Mouse (Mus musculus) thymus, postnatal 10 days (tissue): Measurements from ENCODE around the gene Slc31a2.
"Not testable (repeated sequence)": the region's sequence is repeated elsewhere in the genome, so short reads cannot be mapped to it uniquely, and the experiment has no call there.

Source experiments
- DNase-seq, 2 experiments: peaks; one replicate each; pipeline ENCODE4 v3.0.0; 2021; ENCODE audit warnings: low spot score in 2 of 2

Gene Slc31a2

GRCm38 (mm10) chr4:62262276-62262675 is at the start of gene Slc31a2:
Gene Slc31a2, plus strand, starts transcription at chr4:62262562.
- no peak for DNase-seq

GRCm38 (mm10) chr4:62213490-62213889 is 48.9 kb upstream of the Slc31a2 start:
- no peak for DNase-seq

- DNase-seq = peak in 1 of 2 experiments; percentile 9
Measured at GRCm38 (mm10) chr4:62228391-62228790, 34.0 kb upstream of the Slc31a2 start.

- no peak for DNase-seq
Measured at GRCm38 (mm10) chr4:62229448-62229847, 32.9 kb upstream of the Slc31a2 start.

GRCm38 (mm10) chr4:62230153-62230552 is 32.2 kb upstream of the Slc31a2 start:
- DNase-seq = no peak

- no peak for DNase-seq
Measured at GRCm38 (mm10) chr4:62230769-62231168, 31.6 kb upstream of the Slc31a2 start, which contains the start of gene Zfp37. Gene Zfp37, minus strand, starts transcription at chr4:62231047.

GRCm38 (mm10) chr4:62240586-62240985 is 21.8 kb upstream of the Slc31a2 start:
- DNase-seq = no peak

GRCm38 (mm10) chr4:62248328-62248727 is 14.0 kb upstream of the Slc31a2 start:
- DNase-seq = no peak

GRCm38 (mm10) chr4:62250896-62251544 is 11.3 kb upstream of the Slc31a2 start:
- DNase-seq = no peak

- no peak for DNase-seq
Measured at GRCm38 (mm10) chr4:62251776-62252175, 10.6 kb upstream of the Slc31a2 start.

GRCm38 (mm10) chr4:62254551-62254950 is 7.8 kb upstream of the Slc31a2 start:
- DNase-seq = no peak

- peak in 1 of 2 experiments; percentile 40 for DNase-seq
Measured at GRCm38 (mm10) chr4:62256931-62257330, 5.4 kb upstream of the Slc31a2 start.

- no peak for DNase-seq
Measured at GRCm38 (mm10) chr4:62263133-62263844, 927 bp downstream of the Slc31a2 start.

- no peak for DNase-seq
Measured at GRCm38 (mm10) chr4:62265154-62265836, 2.9 kb downstream of the Slc31a2 start.

- not testable (repeated sequence) for DNase-seq
Measured at GRCm38 (mm10) chr4:62266016-62266415, 3.7 kb downstream of the Slc31a2 start.

- DNase-seq = no peak
Measured at GRCm38 (mm10) chr4:62267101-62267500, 4.7 kb downstream of the Slc31a2 start.

GRCm38 (mm10) chr4:62272696-62273095 is 10.3 kb downstream of the Slc31a2 start:
- DNase-seq = no peak

- DNase-seq = no peak
Measured at GRCm38 (mm10) chr4:62273916-62274315, 11.6 kb downstream of the Slc31a2 start.

- DNase-seq = no peak
Measured at GRCm38 (mm10) chr4:62274841-62275536, 12.6 kb downstream of the Slc31a2 start.

- no peak for DNase-seq
Measured at GRCm38 (mm10) chr4:62276642-62277041, 14.3 kb downstream of the Slc31a2 start.

- DNase-seq = no peak
Measured at GRCm38 (mm10) chr4:62277222-62277621, 14.9 kb downstream of the Slc31a2 start.

GRCm38 (mm10) chr4:62278081-62278480 is 15.7 kb downstream of the Slc31a2 start:
- no peak for DNase-seq
